Mouse (Mus musculus): ENCODE results near the gene Mybpc3.

The Mybpc3 gene

GRCm38 (mm10) chr2:91123521-91123920 lies 5.6 kb downstream of the Mybpc3 start:
- DNase-seq, result no peak

- DNase-seq, result no peak
Observed at GRCm38 (mm10) chr2:91125101-91125500, 7.2 kb downstream of the Mybpc3 start.

GRCm38 (mm10) chr2:91128761-91129160 lies 10.8 kb downstream of the Mybpc3 start:
- DNase-seq, result no peak

GRCm38 (mm10) chr2:91130126-91130525 lies 12.2 kb downstream of the Mybpc3 start:
- DNase-seq, result no peak

GRCm38 (mm10) chr2:91131251-91131650 lies 13.3 kb downstream of the Mybpc3 start:
- no peak for DNase-seq

- no peak for DNase-seq
Observed at GRCm38 (mm10) chr2:91132035-91132434, 14.1 kb downstream of the Mybpc3 start.

GRCm38 (mm10) chr2:91136513-91137412 lies 18.8 kb downstream of the Mybpc3 start:
- no peak for DNase-seq

- DNase-seq, result no peak
Observed at GRCm38 (mm10) chr2:91137481-91137880, 19.5 kb downstream of the Mybpc3 start.

- DNase-seq, result no peak
Observed at GRCm38 (mm10) chr2:91139311-91139710, 21.4 kb downstream of the Mybpc3 start.

- no peak for DNase-seq
Observed at GRCm38 (mm10) chr2:91139764-91140163, 21.8 kb downstream of the Mybpc3 start.

GRCm38 (mm10) chr2:91142920-91143319 lies 25.0 kb downstream of the Mybpc3 start:
- DNase-seq, result no peak

GRCm38 (mm10) chr2:91143401-91143800 lies 25.5 kb downstream of the Mybpc3 start:
- DNase-seq, result no peak

- no peak for DNase-seq
Observed at GRCm38 (mm10) chr2:91148101-91148500, 30.2 kb downstream of the Mybpc3 start.

GRCm38 (mm10) chr2:91151331-91151730 lies 33.4 kb downstream of the Mybpc3 start:
- no peak for DNase-seq

GRCm38 (mm10) chr2:91152885-91153377 lies 35.0 kb downstream of the Mybpc3 start:
- DNase-seq, result no peak

GRCm38 (mm10) chr2:91154091-91154490 lies 36.1 kb downstream of the Mybpc3 start:
- no peak for DNase-seq

GRCm38 (mm10) chr2:91157002-91157752 lies 39.2 kb downstream of the Mybpc3 start:
- no peak for DNase-seq

- DNase-seq, result no peak
Observed at GRCm38 (mm10) chr2:91160591-91160990, 42.6 kb downstream of the Mybpc3 start.

- DNase-seq, result no peak
Observed at GRCm38 (mm10) chr2:91162952-91163351, 45.0 kb downstream of the Mybpc3 start.

GRCm38 (mm10) chr2:91163532-91163931 lies 45.6 kb downstream of the Mybpc3 start:
- no peak for DNase-seq

- no peak for DNase-seq
Observed at GRCm38 (mm10) chr2:91164991-91165390, 47.0 kb downstream of the Mybpc3 start.

GRCm38 (mm10) chr2:91167629-91168028 lies 49.7 kb downstream of the Mybpc3 start:
- DNase-seq, result no peak

GRCm38 (mm10) chr2:91169587-91170322 lies 51.8 kb downstream of the Mybpc3 start:
- DNase-seq, result no peak

Data from thymus, adult 18-20 months (tissue).